Mouse (Mus musculus): ENCODE measurements around the gene Selenbp2.
"Not testable (repeated sequence)": the region's sequence is repeated elsewhere in the genome, so short reads cannot be mapped to it uniquely, and the experiment has no call there.

DNA sequence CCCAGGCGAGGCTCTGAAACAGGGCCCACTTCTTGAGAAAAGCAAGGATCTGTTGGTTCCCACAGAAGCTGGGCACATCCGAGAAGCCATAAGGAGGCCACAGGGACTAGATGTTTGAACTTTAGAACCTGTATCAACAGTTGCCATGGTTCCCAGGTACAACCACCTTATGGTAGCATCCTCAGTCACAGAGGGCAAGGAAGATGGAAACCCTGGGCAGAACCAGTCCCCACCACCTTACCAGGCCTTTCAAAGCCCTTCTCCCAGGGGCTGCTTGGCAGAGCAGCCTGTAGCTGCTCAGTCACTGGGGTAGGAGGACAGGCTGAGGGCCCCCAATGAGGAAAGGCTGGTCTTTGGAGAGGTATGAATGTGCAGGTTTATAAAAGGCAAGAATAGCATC lies 32.5 kb upstream of the Selenbp2 start:
- not testable (repeated sequence) for TF ChIP-seq CTCF (IDR thresholded peaks at IDR 0.05; ENCODE audit: extremely low read depth, insufficient read length, insufficient replicate concordance, low read depth, low read length); POLR2A (IDR thresholded peaks at IDR 0.05; ENCODE audit: low read depth, low read length)
